Mouse (Mus musculus): Measurements from ENCODE around the gene Phf3.
"Not testable (repeated sequence)": the region's sequence is repeated elsewhere in the genome, so short reads cannot be mapped to it uniquely, and the experiment has no call there.

Phf3 gene

GRCm38 (mm10) chr1:30770599-30770998 is 103.1 kb downstream of the Phf3 start:
- not testable (repeated sequence) for DNase-seq (ENCODE audit: low read depth)

- DNase-seq (ENCODE audit: low read depth): no peak
Measured at GRCm38 (mm10) chr1:30756794-30757193, 116.9 kb downstream of the Phf3 start.

- no peak for DNase-seq (ENCODE audit: low read depth)
Measured at GRCm38 (mm10) chr1:30755453-30756224, 118.1 kb downstream of the Phf3 start.

Measured in naive thymus-derived CD4-positive, alpha-beta T cell, adult 2 months (primary cell).